Mouse (Mus musculus) left cerebral cortex, postnatal 14 days (tissue): ENCODE measurements around the gene Eif6. TPM values are rescaled to one million over a fixed set of nuclear protein-coding genes. Genes with fewer than 3 reads are reported as not detected.

Experiments used
- DNase-seq, 2 experiments: peaks; one replicate each; pipeline ENCODE4 v3.0.0; 2021 to 2022; ENCODE audit warnings: low spot score in 2 of 2, mixed read lengths in 1 of 2
- intact Hi-C: fragments of 180-260 bp; cut with DNase I; formaldehyde crosslinking; loops from one replicate; pipeline ENCODE4 v1.15.1; 2025
- total RNA-seq, 2 experiments: library from RNA; stranded (reverse); gene quantifications; 2 replicates each; pipeline ENCODE4 v1.2.3; 2021

Eif6 gene
- total RNA-seq, 2 experiments from 2014 or later = 65.3 to 67.6 TPM

DNA sequence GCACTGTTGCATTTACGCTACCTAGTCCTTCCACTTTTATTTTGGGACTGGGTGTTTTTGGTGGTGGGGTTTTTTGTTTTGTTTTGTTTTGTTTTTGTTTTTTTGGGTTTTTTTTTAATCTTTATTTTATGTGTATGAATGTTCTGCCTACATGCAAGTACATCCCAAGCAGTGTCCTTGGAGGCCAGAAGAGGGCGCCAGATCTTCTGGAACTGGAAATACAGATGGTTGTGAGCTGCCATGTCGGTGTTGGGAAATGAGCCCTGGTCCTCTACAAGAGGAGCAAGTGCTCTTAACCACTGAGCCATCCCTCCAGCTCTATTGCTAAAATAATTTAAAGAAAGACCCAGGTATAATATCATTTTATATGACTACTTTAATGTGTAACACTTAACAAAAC, 24.0 kb downstream of the Eif6 start:
- no peak for DNase-seq
- intact Hi-C loops = no loop called here

- no peak for DNase-seq
- intact Hi-C loops = no loop called here
Measured at GRCm38 (mm10) chr2:155798613-155799012, 28.1 kb downstream of the Eif6 start.

DNA sequence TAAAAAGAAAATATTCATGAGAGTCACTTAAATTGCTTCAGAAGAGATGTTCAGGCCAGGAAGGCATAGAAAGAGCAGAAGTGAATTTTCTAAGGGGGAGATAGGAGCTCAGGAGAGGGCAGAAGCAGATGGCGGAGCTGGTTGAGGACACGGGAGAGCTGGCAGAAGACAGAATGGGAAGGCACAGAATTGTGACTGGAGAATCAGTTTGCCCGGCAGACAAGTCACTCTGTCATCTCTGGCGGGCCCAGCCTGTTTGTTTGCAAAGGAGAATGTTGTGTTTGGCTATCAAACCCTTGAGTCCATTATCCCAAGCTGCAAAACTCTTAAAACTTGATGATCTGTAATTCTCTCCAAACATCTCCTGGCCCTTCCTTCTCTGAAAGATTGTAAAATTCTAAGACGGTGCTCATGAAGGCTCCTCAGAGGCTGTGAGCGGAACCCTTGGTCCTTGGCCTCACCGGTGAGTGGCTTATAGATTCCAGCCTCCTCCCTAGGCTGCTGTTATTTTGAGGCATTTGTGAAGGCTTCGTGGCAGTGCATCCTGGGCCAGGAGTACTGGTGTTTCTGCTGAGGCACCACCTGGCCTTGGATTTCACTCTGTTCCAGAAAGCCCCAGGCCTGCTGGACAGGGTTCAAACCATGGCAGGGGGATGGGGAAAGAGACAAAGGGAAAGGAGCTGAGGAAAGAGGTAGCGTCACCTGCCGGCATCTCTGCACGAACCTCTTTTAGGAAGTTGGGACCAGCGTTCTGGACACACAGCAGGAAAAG, 31.9 kb downstream of the Eif6 start:
- no peak for DNase-seq

GRCm38 (mm10) chr2:155792899-155793298, 33.8 kb downstream of the Eif6 start:
- DNase-seq = no peak
- intact Hi-C loops = no loop called here

More for the DNA sequence above, 31.9 kb downstream of the Eif6 start:
- intact Hi-C loops = no loop called here

DNA sequence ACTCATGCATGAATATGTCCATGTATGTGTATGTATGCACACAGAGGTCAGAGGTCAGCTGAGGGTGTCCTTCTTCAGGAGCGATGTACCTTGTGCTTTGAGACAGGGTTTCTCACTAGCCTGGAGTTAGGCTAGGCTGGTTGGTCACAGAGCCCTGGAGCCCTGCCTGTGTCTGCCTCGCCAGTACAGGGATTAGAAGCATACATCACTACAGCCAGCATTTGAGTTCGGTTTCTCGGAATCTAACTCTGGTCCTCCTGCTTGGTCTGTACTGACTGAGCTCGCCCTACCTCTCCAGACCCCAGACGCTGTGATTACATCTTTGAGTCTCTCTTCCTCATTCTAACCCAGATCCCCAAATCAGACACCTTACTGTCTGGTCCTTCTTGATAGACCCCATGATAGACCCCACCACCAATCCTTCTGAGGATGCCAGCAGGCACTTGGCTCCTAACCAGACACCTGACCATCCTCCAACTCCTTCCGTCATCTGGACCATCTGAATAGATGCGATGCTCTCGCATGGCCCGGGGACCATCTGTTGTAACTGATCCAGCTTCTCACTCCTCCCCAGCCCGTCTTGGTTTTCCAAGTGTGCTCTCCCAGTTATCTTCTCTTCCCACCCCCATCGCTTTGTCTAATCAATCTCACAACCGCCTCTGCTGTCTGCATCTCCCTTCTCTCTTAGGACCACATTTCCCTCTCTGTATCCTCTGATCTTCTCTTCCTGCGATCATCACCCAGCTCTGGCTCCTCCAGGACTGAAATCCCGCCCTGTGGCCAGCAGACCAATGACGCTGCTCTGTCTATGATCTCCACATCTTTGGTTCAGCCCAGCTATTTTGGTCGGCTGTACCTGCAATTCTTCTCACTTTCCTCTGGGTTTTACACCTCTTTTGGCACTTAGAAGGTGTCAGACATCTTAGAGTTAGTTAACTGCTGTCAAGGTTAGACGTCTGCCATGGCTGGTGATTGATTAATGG, 38.5 kb downstream of the Eif6 start:
- DNase-seq = no peak
- intact Hi-C loops = no loop called here

DNA sequence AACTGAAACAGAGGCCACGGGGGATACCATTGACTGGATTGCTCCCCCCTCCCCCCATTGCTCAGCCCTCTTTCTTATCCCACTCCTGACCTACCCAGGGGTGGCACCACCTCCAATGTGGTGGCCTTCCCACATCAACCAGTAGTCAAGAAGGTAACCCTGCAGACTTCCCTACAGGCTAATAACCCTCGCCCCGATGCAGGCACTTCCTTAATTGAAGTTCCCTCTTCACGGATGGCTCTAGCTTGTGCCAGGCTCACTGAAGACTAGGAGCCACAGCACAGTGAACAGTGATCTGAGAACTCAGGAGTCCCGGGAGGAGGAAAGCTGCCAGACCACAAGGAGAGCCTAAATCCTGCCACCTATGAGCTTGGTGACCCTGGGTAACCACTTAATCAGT, 39.8 kb downstream of the Eif6 start:
- intact Hi-C loops = no loop called here

DNA sequence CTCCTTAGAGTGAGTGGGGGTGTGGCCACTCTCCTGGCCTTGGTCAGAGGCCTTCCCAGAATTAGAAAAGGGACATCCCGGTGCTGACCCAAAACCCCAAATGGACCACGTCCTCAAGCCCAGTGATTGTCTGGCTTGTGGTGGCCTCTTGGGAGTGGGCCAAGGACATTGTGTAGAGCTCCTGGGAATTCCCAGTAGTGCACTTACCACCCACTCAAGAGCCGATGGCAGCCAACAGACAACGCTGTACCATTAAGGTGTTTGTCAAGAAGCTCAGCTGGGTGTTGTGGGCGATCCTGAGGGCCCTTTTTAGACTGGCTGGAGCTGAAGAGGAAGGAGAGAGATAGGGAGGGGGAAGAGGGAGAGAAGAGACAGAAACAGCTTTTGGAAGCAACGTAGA, 42.2 kb downstream of the Eif6 start:
- intact Hi-C loops = no loop called here
- peak; percentile 38 to 86 for DNase-seq

More for the DNA sequence above, 39.8 kb downstream of the Eif6 start:
- no peak for DNase-seq

DNA sequence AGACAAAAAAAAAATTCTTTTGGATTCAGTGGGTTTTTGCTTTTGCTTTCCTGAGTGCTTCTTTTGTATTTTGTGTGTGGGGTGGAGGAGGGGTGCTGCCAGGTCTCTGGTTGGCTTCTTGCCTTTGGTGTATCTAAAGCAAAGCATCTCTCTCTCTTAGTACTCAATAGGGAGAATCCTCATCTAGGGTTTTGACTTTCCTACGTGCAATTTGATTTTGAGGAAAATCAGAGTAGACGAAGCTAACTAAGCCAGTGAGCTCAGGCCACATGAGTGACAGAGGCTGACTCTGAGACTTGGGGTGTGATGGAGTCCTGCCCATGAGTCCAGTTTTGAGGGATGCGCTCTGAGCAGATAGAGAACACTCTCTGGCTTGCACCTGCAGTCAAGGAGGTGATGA, 47.2 kb downstream of the Eif6 start:
- DNase-seq = no peak
- intact Hi-C loops = no loop called here

DNA sequence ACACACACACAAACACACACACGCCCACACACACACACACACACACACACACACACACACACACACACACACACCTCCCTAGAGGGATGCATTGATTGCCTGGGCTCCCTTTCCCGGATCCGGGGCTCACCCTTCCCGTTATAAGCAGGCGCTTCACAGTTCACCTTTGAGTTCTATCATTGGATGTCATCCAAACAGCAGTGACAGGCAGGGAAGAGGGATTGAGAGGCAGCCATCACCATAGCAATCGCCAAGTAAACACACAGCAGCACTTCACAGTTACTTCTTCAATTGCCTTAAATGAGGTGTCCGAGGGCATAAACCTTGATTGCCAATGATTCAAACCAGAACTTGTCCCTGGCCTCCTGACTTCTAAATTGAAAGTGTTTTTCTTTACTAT, 47.7 kb downstream of the Eif6 start:
- no peak for DNase-seq
- intact Hi-C loops = no loop called here

DNA sequence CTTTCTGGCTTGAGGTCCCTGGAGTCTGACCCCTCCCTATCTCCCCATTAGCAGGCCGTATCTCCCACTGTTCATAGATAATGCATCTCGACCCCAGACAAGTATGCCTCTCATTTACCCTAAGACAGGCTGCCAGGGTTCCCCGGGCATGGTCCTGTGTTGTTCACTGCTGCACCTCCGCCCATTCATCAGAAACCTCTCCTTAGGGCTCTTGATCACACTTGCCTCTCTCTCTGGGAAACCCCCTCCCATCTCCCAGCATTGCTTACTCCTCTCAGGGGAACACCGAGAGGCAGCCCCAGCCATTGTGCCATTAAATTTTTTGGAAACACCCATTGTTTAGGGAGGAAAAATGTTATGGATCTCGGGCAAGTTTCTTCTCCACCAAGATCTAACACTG, 48.7 kb downstream of the Eif6 start:
- intact Hi-C loops = no loop called here
- DNase-seq = no peak

DNA sequence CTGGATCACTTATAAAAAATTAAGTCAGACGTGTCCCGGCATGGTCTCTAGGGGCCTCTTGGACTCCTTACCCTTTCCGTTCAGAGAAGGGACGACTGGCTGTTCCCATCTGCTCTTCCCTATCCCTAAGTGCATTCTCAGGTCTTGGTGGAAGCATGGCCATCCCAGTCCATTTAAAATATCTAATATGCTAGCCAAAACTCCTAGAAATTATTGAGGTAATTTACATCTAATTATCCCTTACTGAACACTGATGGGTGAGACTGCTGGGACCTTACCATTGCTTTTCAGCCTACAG, 49.1 kb downstream of the Eif6 start:
- no peak for DNase-seq
- intact Hi-C loops = loop anchor here (2.0 kb wide), 1 partner anchor 33 kb away; no protein-coding TSS in a partner anchor

DNA sequence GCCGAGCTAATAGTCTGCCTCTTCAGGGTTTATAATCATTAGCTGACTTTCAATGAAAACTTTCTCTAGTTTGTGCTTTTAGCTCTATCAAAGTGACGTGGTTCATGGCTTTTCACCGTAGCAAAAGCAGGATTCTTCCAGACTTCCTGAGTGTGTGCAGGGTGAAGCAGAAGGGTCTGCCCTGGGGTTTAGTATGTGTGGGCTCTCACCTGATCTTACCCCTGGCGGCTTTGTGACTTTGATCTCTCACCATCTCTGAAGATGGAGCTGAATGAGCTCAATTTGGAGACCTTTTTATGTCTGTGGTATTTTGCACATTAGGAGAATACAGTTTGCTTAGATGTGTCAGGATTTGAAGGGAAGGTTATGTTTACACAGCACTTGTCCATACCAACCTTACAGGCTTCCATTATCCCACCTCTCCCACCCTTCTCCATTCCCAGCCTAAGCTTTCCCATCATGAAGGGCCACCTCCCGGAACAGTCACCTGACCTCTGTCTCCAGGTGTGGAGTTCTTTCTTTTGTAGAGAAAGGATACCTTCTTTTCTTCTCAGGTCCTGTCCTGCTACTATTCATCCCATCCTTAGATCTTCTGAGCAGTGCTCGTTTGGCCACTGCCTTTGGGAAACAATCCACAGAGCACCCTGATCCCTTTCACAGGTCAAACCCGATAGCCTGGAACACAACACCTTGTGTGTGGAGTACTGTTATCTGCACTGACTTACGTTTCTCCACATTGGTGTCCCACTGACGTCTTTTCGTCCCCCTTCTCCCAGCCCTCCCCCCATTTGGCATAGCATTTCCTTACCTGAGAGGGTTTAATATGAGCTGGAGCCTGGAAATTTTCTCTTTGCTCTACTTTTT, 49.7 kb downstream of the Eif6 start:
- DNase-seq = no peak
- intact Hi-C loops = loop anchor here (2.0 kb wide), 1 partner anchor 34 kb away; no protein-coding TSS in a partner anchor

DNA sequence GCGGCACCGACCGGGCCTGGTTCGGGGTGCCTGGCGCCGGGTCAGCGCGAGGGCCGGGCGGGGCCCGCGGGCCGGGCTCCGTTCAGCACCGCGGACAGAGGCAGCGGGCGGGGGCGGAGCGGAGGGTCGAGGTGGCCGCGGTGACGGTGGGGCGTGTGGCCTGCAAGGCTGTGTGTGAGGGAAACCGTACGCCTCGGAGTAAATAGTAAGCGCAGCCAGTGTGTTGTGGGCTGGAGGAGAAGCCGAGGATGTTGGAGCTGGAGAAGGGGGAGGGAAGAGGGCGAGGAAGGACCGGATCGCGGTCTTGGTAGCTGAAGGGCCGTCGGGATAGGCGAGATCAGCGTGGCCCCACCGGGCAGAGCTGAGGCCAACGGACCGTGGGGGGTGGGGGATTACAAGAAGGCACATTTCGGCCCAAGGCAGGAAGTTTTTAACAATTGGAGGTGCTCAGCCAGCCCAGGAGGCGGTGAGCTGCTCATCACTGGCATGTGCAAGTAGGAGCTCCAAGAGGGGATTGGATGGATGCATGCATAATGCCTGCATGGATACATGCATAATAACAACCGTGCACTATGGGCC, 51.0 kb downstream of the Eif6 start:
- intact Hi-C loops = loop anchor here (2.0 kb wide), 1 partner anchor 35 kb away; no protein-coding TSS in a partner anchor
- DNase-seq = peak; percentile 36 to 50

- intact Hi-C loops = no loop called here
Measured at GRCm38 (mm10) chr2:155774927-155775684, 51.6 kb downstream of the Eif6 start, which contains the start of gene Mmp24. Gene Mmp24, plus strand, starts transcription at chr2:155775342.

GRCm38 (mm10) chr2:155774261-155774926, 52.3 kb downstream of the Eif6 start:
- DNase-seq = no peak
- intact Hi-C loops = no loop called here

More at GRCm38 (mm10) chr2:155774927-155775684, 51.6 kb downstream of the Eif6 start, which contains the start of gene Mmp24:
- no peak for DNase-seq

DNA sequence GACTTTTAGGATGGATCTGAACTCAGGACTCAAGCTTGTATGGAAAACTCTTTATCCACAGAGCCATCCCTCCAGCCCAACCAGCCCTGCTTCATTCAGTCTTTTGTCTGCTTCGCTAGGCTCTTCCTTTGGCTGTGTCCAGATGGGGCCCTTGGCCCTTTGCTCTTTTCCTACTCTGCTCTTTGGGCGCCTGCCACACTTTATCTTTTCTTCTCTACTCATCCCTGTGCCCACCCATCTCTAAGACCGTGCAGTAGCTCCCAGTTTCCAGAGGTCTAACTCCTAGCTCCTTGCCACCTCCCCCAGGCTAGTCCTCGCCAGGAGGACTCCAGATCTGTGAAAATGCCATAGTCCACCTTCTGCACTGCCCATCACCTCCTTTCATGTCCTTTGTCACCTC, 53.1 kb downstream of the Eif6 start:
- DNase-seq = no peak
- intact Hi-C loops = no loop called here
